Comparison of ENCODE assay signal across 8 mouse cellular contexts in genomic region chr12:101083076-101083838, GRCm38 (mm10). TPM values are rescaled to one million over a fixed set of nuclear protein-coding genes. Genes with fewer than 3 reads are reported as not detected.
DNase-seq lines count a peak whose midpoint lies in the region; ATAC-seq and TF ChIP-seq lines count a peak whose summit lies in the region.

TSS of gene Ppp4r3a (minus strand) at chr12:101083702.

- ATAC-seq in G1E (ENCODE audit: extremely low read depth, insufficient number of reproducible peaks, low FRiP score, poor library complexity, severe bottlenecking) = peak; percentile 75
- peak; percentile 95 for ATAC-seq in forebrain, embryonic 16.5 days
- peak; percentile 97 for ATAC-seq in lung, embryonic 14.5 days (ENCODE audit: insufficient read depth)

- H3K9me3 ChIP-seq in G1E (replicated peaks) = no peaks in the 10 kb centered on the region
- H3K9me3 ChIP-seq in forebrain, embryonic 16.5 days (ENCODE audit: control insufficient read depth, low read length) = no peaks in the 10 kb centered on the region
- no peaks in the 10 kb centered on the region for H3K9me3 ChIP-seq in lung, embryonic 14.5 days (ENCODE audit: low read depth, low read length)

- peak; percentile 96 for DNase-seq in G1E (ENCODE audit: low spot score)
- peak; percentile 97 for DNase-seq in cerebellum, adult 18-20 months
- DNase-seq in heart, postnatal 36 days = peak; percentile 95 to 97
- DNase-seq in layer of hippocampus, adult 2 months (ENCODE audit: low spot score in 2 of 2) = peak; percentile 96 to 97
- peak; percentile 99 for DNase-seq in lung, embryonic 14.5 days
- DNase-seq in thymus, adult 2 months = peak; percentile 91

- peak within 1 kb of the TSS; percentile 98 for H3K4me2 ChIP-seq in forebrain, embryonic 16.5 days (ENCODE audit: low read length)
- H3K4me2 ChIP-seq in lung, embryonic 14.5 days = peak within 1 kb of the TSS; percentile 96

- H3K27ac ChIP-seq in forebrain, embryonic 16.5 days (ENCODE audit: low read length) = peak within 1 kb of the TSS; percentile 97
- H3K27ac ChIP-seq in layer of hippocampus, adult 2 months = peak within 1 kb of the TSS; percentile 100
- H3K27ac ChIP-seq in lung, embryonic 14.5 days (ENCODE audit: low read depth) = peak within 1 kb of the TSS; percentile 99
- H3K27ac ChIP-seq in olfactory bulb, adult 2 months (ENCODE audit: insufficient read depth, low read depth, low read length) = peak within 1 kb of the TSS; percentile 75
- H3K27ac ChIP-seq in thymus, adult 2 months (ENCODE audit: control insufficient read depth, insufficient read depth, low read length) = peak within 1 kb of the TSS; percentile 54

- peak within 1 kb of the TSS; percentile 98 for H3K9ac ChIP-seq in forebrain, embryonic 16.5 days (replicated peaks; ENCODE audit: low read depth, low read length)
- H3K9ac ChIP-seq in lung, embryonic 14.5 days = peak within 1 kb of the TSS; percentile 98

- H3K36me3 ChIP-seq in G1E (replicated peaks) = peaks cover 31% of the 10 kb centered on the region
- no peaks in the 10 kb centered on the region for H3K36me3 ChIP-seq in forebrain, embryonic 16.5 days (ENCODE audit: control insufficient read depth, insufficient read depth)
- H3K36me3 ChIP-seq in lung, embryonic 14.5 days (ENCODE audit: insufficient read depth) = peaks cover 18% of the 10 kb centered on the region; the same call in 1 of the 2 replicates
- no peaks in the 10 kb centered on the region for H3K36me3 ChIP-seq in thymus, adult 2 months (ENCODE audit: control insufficient read depth, insufficient read depth, low read length)

- peak within 1 kb of the TSS; percentile 96 for H3K4me3 ChIP-seq in G1E (ENCODE audit: low read depth, low read length)
- H3K4me3 ChIP-seq in forebrain, embryonic 16.5 days (replicated peaks; ENCODE audit: low read length) = peak within 1 kb of the TSS; percentile 74
- peak within 1 kb of the TSS; percentile 97 for H3K4me3 ChIP-seq in layer of hippocampus, adult 2 months
- peak within 1 kb of the TSS; percentile 100 for H3K4me3 ChIP-seq in lung, embryonic 14.5 days (ENCODE audit: low read depth, low read length)
- H3K4me3 ChIP-seq in olfactory bulb, adult 2 months (ENCODE audit: insufficient read depth, low read depth, low read length) = peak within 1 kb of the TSS; percentile 72
- peak within 1 kb of the TSS; percentile 82 for H3K4me3 ChIP-seq in thymus, adult 2 months (ENCODE audit: control insufficient read depth, insufficient read depth, low read length)

- WGBS in forebrain, embryonic 16.5 days = under 1% methylated on average over 82 of the region's 90 CpGs
- WGBS in lung, embryonic 14.5 days = under 1% methylated on average over 90 of the region's 90 CpGs
- WGBS in olfactory bulb, adult 2 months = under 1% methylated on average over 90 of the region's 90 CpGs
- under 1% methylated on average over 89 of the region's 90 CpGs for WGBS in thymus, adult 2 months

- no peak for TF ChIP-seq CTCF in G1E (IDR thresholded peaks at IDR 0.05; ENCODE audit: low read depth, low read length)
- TF ChIP-seq CTCF in layer of hippocampus, adult 2 months (conservative IDR thresholded peaks at IDR 0.05) = no peak
- no peak for TF ChIP-seq CTCF in lung, embryonic 14.5 days (IDR thresholded peaks at IDR 0.05; ENCODE audit: low read depth)
- TF ChIP-seq CTCF in olfactory bulb, adult 2 months (IDR thresholded peaks at IDR 0.05; ENCODE audit: insufficient read depth, low read depth, low read length) = no peak
- TF ChIP-seq CTCF in thymus, adult 2 months (IDR thresholded peaks at IDR 0.05; ENCODE audit: borderline replicate concordance, control insufficient read depth, extremely low read depth, insufficient read depth, low read length, poor library complexity) = no peak

- no peaks in the 10 kb centered on the region for H3K27me3 ChIP-seq in G1E (ENCODE audit: insufficient read depth, low read length)
- no peaks in the 10 kb centered on the region for H3K27me3 ChIP-seq in forebrain, embryonic 16.5 days (replicated peaks; ENCODE audit: control insufficient read depth, insufficient read depth, low read length)
- H3K27me3 ChIP-seq in lung, embryonic 14.5 days (ENCODE audit: insufficient read depth, low read length) = no peaks in the 10 kb centered on the region
- H3K27me3 ChIP-seq in thymus, adult 2 months (ENCODE audit: control insufficient read depth, insufficient read depth, low read length) = no peaks in the 10 kb centered on the region

- H3K4me1 ChIP-seq in G1E (ENCODE audit: insufficient read depth, low read depth, low read length) = peaks cover 31% of the 10 kb centered on the region
- H3K4me1 ChIP-seq in forebrain, embryonic 16.5 days (replicated peaks; ENCODE audit: control insufficient read depth, insufficient read depth, low read length) = peaks cover 27% of the 10 kb centered on the region
- peaks cover 9% of the 10 kb centered on the region; the same call in 1 of the 2 replicates for H3K4me1 ChIP-seq in lung, embryonic 14.5 days (ENCODE audit: insufficient read depth)
- no peaks in the 10 kb centered on the region for H3K4me1 ChIP-seq in olfactory bulb, adult 2 months (ENCODE audit: control insufficient read depth, insufficient read depth, low read length)
- peaks cover 4% of the 10 kb centered on the region; the same call in 1 of the 2 replicates for H3K4me1 ChIP-seq in thymus, adult 2 months (replicated peaks; ENCODE audit: control insufficient read depth, insufficient read depth, low read length)

- TF ChIP-seq POLR2A in olfactory bulb, adult 2 months (IDR thresholded peaks at IDR 0.05; ENCODE audit: insufficient read depth, low read depth, low read length) = peak; percentile 64
- TF ChIP-seq POLR2A in thymus, adult 2 months (IDR thresholded peaks at IDR 0.05; ENCODE audit: control insufficient read depth, extremely low read depth, insufficient read depth, low read length, poor library complexity) = peak; percentile 86

- intact Hi-C loops in heart, postnatal 36 days (cut with DNase I) = no loop called here

RNA-seq across cellular contexts. Expression of gene Ppp4r3a, which starts in this region (rescaled TPM):
- total RNA-seq in G1E (2014; fragmentation: Nextera tagmentation) = 278 and 290 TPM in 2 replicates
- 150 and 171 TPM in 2 replicates for total RNA-seq in G1E (2017)
- 66.6 and 90.9 TPM in 2 replicates for polyA plus RNA-seq in G1E (2012)
- polyA plus RNA-seq in forebrain, embryonic 16.5 days (2015; fragmentation: Nextera tagmentation; extraction: Ambion mirVana) = 32.4 and 33.5 TPM in 2 replicates
- 10 to 100 TPM; 21.7 to 26.6 TPM for total RNA-seq in heart, postnatal 36 days (2021)
- 10 to 100 TPM; 38.4 to 44.7 TPM for total RNA-seq in layer of hippocampus, adult 2 months (2021)
- 53.6 and 55.9 TPM in 2 replicates for polyA plus RNA-seq in lung, embryonic 14.5 days (2014; fragmentation: Nextera tagmentation; extraction: Ambion mirVana)
- not detected in 2 replicates for polyA plus RNA-seq in olfactory bulb, adult 2 months (2012; ENCODE audit: insufficient read depth, insufficient read length, low replicate concordance, missing spikeins)
- 25.6 and 34.9 TPM in 2 replicates for polyA plus RNA-seq in thymus, adult 2 months (2012; rRNA removed)

Comparison
In these comparisons a context has a peak if more than half of its experiments do, and no peak if none do; other contexts are left out.
1. Peak in every context shown above with its lines: DNase-seq, ATAC-seq, H3K4me3 ChIP-seq and H3K27ac ChIP-seq.